Mouse (Mus musculus) lung, postnatal 10 days (tissue): ENCODE measurements around the gene Klhl20.
A peak's percentile ranks its signal among the peaks of the same experiment; 100 is the strongest.
"Not testable (repeated sequence)": the region's sequence is repeated elsewhere in the genome, so short reads cannot be mapped to it uniquely, and the experiment has no call there.

ENCODE experiments used
- DNase-seq: peaks from one replicate; pipeline ENCODE4 v3.0.0; 2021

Klhl20 gene

DNA sequence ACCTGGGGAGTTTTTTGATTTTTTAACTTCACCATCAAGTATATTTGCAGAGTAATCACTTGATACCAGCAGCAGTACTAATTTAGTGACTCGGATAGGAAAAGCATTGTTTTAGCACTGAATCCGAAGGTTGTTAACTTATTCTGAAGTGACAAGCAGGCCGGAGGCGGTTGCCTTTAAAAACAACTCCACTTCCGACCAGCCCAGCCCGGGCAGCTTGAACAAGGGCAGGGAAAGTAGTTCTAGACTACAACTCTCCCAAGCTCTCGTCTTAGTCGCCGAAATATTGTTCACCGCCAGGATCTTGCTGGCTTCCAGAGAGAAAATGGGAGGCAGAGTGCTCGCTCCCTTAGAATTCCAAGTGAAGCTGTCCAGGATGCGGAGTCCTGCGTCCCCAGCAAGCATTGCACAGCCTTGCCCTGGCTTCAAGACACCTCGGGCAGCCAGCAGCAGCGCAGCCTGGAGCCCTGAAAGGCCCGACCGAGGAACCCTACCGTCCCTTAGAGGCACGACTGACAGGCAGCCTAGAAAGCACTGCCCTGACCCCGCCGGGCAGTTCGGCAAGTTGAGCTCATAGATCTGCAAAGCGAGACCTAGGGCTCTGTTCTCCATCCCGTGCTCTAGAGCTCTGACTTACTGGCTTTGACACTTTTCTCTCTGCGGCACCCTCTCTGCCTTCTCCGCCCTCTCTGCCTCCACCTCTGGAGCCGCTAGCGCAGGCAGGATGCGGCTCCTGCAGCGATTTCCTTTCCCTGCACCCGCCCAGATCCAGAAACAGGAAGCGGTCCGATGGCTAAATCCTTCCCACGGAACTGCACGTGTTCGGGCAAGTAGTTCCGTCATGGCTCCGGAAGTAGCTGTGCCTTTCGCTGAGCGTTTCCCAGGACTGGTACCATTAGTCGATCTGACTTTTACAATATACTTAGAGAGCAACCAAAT, at the start of gene Klhl20:
TSS of gene Klhl20 (minus strand) at position 786 of the 939 bp plus-strand sequence.
- DNase-seq: peak; percentile 96

DNA sequence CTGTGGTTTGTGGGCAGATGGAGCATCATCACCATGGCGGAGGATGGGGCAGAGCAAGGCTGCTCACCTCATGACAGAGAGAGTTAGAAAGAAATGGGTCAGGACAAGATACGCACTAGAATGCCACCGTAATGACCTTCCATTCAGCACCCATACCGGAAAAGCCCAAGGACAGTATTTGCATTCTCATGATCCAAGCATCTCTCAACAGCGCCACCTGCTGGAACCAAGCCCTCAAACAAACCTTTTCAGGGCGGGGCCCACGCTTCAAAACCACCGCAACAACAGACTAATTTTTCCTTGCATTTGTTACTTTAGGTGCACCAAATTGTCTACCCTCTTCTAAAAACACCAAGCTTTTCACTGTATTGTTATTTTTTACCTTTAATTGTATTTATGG, 49.4 kb upstream of the Klhl20 start:
- peak; percentile 60 for DNase-seq

DNA sequence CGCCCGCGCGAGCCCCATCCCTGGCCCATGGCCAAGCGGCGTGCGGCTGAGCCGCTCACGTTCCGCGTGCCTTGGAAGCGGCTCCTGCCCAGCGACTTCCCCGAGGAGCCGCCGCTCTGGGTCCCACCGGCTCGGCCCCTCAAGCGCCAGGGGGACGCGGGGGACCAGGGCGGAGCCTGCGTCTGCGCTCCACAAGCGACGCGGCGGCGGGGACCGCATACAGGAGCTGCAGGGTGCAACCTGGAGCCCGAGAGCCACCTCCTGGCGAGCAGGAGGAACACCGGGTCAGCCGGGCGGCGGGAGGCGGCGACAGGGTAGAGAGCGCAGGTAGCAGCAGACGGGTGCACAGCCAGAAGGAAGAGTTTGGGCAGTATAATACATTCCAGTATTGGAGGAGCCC, 39.3 kb upstream of the Klhl20 start:
- DNase-seq: peak; percentile 76

DNA sequence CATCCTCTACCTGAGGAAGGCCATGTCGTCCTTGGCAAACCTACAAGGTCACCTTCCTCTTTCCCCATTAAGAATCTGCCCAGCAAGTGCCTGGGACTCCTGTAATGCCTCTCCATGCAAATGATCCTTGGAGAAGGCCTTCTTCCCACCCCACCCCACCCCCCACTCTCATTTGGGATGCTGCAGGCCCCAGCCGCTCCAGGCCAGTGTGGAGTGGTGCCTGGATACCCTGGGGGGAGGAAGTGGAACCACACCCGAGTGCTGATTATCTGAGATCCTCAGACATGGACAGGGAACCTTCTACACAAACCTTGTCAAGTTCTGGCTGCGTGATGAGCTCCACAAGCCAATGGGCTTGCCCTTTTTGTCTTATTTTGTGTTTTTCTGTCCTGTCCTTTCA, 29.0 kb upstream of the Klhl20 start:
- DNase-seq: no peak

DNA sequence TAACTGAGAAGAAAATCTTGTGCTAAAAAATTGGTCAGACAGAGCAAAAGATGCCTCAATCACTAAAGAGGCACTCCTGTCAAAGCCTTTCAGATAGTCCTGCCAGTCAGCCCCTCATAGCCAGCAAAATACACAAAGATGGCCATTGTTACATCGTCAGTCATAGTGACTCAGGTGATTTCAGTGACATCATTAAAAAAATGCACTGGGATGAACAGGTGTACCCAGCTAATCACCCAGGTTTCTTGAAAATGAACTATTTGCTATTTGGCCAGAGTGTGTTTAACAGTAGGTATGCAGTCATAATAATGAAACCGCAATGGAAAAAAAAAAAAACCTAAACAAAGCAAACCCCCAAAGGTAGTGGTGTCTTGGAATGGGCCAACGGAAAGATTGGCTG, 27.9 kb upstream of the Klhl20 start, which contains the start of gene Tex50:
TSS of gene Tex50 (minus strand) at position 101 of the 400 bp plus-strand sequence.
- no peak for DNase-seq

DNA sequence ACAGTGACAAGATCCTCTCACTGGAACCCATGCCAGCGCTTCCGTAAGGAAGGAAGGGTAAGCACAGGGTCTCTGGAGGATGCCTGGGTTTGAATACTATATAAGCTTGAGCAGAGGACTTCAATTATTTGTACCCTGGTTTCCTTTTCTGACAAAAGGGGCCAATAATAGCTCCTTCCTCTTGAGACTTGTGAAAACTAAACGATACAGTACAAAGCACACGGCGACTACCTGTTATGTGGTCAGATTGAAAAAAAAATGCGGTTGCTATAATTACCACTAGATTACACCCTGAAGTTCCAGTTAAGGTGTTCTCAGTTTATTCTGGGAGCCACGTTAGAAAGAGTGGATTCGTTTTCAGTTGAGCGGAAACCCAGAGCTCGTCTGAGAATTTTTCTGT, 25.2 kb upstream of the Klhl20 start:
- DNase-seq: no peak

DNA sequence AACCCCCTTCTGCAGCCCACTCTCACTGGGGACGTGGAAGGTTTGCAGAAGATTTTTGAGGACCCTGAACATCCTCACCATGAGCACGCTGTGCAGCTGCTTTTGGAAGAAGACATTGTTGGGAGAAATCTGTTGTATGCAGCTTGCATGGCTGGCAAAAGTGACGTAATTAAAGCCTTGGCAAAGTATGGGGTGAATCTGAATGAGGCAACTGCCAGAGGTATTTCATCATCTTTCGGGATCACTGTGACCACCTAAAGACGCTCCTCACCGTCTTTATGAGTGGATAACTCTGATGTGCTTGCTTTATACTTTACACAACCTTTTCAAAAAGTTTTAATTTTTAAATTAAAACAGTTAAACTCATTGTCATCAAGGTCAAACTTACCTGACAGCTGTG, 19.8 kb upstream of the Klhl20 start:
- no peak for DNase-seq

DNA sequence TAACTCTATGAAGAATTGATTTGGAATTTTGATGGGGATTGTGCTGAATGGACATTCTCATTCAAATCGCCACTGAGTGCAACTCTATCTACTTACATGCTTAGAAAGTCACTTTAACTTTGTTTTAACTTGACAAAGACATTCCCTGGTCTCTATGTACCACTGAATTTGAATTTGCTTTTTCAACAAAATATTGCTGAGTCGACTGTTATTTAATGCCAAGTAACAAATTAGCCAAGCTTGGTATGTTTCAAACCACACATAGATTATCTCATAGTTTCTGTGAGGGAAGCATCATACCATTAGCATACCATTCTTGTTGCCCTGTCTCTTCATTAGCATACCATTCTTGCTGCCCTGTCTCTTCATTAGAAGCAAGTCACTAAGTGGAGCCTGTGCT, 16.6 kb upstream of the Klhl20 start:
- DNase-seq: no peak

DNA sequence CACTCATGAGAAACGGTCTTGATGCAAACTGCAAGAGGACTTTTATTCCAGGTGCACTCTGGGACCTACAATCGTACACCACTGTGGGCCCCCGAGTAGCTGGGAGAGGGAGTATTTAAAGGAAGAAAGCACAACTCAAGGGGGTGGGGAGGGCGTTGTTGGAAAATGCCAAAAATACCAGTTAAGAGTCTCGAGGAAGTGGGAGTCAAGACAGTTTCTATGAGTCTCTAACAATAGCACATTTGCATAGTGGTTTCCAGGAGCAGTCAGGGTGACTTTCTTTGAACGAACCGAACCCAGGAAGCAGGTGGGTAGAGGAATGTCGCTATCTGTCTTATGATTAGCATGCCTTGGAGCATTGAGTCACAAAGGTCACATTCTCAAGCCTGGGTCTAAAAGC, 14.3 kb upstream of the Klhl20 start:
- not testable (repeated sequence) for DNase-seq

DNA sequence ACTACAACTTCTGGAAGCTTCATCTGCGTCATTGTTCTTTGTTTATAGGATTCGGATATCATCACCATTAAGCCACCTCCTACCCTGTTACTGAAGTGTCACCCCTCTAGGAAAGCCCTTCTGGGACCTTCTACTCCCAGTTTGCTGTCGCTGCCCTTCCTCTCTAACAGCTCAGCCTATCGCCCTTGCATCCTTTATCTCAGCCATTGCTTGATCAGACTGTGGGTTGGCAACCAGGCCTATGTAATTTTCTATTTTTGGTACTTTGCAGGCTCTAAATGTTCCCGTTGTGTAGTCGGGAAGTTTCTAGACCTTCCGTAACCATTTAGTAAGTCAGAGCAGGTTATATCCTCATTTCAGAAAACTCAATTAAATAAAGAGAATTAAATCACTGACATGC, 11.9 kb upstream of the Klhl20 start:
- DNase-seq: no peak

DNA sequence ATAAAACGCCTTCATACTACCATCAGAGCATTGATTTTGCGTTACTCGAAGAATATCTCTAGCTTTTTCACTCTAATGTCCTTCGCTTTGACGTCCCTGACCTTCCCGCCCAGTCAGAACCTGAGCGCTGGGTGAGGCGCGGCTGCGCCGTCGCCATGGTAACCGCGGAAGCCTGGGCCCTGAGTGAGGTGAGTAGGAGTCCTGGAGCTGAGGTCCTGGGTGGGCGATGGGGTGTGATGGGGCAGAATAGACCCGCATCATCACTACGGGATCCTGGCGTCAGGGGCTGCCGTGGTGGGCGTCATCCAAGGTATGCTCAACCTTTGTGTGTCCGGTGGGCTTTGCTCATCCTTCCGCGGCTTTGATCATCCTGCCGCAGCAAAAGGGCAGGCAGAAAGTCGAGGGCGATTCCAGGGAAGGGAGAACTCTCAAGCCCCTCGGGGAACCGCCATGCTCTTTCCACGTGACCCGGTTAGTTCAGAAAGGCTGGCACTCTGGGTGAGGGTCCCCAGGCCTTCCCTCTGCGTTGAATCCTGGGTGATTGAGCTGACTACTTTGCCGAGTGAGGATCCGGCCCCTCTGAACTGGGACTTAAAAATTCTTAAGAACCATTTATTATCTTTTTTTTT, 11.3 kb upstream of the Klhl20 start, which contains the start of gene Ankrd45:
TSS of gene Ankrd45 (plus strand) at position 161 of the 629 bp plus-strand sequence.
- peak; percentile 20 for DNase-seq

DNA sequence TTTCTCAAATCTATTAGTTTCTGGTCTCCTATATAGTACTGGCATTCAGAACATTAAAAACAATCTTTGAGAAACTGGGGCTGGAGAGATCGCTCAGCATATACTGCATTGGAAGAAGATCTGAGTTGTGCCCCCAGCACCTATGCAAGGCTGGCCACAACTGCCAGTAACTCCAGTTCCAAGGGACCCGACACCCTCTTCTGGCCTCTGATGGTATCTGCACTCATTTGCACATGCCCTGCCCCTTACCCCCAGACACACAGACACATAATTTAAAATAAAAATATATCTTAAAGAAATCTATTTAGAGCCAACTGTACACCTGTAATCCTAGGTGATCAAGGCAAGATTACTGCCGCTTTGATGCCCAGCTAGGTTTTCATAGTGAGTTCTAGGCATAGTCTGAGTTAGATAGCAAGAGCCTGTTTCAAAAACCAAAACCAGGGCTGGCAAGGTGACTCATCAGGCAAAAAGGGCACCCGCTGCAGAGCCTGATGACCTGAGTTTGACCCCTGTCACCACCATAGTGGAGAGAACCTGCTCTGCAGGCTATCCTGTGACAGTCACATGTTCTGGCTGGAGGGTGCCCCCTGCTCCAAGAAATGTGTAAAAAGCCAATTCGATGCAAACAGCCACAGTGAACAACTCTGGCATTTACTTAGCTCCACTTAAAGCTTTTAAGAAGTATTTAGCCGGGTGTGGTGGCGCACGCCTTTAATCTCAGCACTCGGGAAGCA, 8.9 kb upstream of the Klhl20 start:
- no peak for DNase-seq

DNA sequence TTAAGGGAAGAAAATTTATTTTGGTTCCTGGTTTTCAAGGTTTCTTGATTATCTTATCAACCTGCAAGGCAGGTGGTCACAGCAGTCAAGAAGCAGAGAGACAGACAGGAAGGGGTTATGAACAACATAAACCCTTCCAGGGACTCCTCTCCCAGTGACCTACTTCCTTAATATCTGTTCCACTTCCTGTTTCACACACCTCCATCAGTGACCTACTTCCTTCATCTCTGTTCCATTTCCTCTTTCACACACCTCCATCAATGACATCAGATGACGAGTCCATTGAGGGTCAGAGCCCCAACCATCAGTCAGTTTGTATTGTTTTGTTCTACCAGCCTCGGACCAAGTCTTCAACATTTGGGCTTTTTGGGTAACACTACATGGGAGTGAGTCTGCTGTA, 8.2 kb upstream of the Klhl20 start:
- no peak for DNase-seq

DNA sequence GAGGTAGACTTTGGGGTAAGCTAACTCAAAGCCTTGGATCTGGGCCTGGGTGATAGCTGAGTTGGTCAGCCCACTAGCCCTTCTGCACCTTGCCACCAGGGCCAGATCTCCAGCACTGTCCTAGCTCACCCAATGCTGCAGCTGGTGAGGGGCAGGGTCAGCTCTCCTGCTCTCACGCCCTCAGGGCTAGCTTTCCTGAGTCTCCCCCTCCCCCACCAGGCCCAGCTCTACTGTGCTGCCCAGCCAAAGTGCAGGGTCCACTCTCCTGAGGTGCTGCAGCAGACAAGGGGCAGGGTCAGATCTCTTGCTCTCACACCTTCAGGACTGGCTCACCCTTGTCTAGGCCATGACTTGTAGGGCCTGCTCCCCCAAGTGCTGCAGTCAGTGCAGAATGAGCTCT, 4.8 kb downstream of the Klhl20 start:
- DNase-seq: no peak

DNA sequence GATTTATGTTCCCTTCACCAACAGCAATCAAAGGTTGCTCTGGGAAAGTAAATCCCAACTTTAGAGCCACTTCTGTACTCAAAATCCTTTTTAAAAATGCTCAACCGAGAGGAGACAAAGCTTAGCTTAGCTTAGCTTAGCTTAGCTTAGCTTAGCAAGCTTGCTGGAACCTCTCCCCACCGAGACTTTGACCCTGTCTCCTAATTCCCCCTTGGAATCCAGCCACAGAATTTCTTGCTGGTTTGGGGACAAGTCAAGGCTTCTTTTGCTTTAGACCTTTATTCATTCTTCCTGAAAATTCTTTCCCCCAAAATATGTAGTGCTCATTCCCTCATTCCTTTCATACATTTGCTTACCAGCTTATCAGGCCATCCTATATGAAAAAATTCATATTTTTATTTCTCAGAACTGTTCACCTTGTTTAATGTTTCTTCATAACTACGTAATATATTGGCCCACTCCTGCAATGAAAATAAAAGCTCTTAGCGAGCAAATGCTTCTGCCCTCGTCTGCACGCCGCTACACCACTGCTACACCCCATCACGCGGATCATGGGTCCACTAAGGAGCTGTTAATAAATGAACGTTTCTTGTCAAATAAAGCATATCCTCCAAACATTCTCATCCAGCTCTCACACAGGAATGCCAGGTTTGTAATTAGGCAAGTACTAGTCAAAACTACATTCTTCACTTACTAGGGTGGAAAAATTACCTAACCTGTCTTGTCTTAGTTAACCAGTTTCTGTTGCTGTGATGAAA, 8.5 kb downstream of the Klhl20 start:
- DNase-seq: no peak

DNA sequence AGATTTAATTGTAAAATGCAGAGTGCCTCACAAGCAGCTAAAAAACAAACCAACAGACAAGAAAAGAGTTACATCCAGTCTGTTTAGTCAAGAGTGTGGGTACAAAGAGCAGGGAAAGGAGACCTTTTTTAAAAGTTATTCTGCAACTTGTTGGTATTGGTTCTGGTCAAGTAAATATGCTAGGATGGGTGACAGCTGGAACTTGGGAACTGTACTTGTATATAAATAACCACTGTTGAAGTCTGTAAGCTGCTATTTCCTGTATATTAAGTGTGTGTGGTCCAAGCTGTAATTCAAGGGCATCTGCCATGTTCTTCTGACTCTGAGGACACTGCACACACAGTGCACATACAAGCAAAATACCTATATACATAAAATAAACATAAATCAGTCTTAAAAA, 16.7 kb downstream of the Klhl20 start:
- no peak for DNase-seq

DNA sequence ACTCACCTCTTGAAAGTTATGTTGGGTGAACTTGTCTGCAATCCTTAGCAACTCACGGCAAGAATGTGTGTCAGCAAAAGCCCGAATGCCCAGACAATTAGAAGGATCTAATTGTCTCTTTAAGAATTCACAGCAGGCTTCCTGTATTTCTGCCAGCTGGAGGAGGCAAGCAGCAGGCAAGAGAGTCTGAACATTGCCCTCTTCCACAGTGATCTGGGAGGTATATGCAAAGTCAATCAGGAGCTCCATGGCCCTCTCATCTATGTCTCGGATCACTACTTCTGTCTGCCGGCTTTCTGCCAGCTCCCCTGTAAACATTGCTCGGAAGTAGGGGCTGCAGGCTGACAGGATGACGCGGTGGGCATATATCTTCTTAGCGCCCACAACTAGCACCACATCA, 22.1 kb downstream of the Klhl20 start:
- DNase-seq: no peak

DNA sequence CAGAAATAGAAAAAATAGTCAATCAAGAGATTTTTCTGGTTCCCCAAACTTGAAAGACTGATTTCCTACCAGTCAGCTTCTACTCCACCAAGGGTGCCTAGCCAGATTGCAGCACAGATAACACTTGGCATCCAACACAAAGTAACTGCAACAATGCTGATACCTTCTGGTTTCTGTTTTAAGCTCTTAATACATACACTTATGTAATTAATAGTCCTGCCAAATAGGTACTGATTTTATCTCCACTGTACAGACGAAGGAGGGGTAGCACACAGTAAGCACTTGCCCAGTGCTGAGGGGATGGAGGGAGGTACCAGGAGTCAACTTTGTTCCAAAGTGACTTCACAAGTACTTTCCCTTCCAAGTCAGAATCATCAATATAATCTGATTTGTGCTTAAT, 27.5 kb downstream of the Klhl20 start:
- DNase-seq: no peak

DNA sequence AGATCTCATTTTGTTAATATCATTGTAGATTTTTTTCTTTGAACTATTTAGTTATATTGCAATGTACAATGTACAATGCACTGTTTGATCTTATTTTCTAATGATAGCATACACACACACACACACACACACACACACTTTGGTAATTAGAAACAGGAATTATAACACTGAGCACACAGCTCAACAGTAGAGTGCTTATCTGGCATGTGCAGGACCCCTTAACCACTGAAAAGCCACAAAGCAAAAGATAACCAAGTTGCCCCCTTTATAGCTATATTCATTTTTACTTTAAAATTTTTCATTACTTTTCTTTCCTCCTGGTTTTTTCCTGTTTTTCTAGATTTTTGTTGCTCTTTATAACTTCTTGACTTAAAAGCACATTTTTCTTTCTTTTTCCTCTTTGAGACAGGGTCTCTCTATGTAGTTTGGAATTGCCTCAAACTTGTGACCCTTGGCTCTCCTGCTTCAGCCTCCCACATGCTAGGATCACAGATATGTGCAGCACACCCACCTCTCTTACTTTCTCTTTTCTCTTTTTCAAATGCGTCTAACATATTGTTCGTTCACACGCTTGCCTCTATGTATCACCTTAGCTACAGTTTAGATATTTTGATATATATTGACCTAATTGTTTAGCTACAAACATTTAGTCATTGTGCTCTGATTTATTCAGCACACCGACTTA, 31.4 kb downstream of the Klhl20 start:
- DNase-seq: no peak

DNA sequence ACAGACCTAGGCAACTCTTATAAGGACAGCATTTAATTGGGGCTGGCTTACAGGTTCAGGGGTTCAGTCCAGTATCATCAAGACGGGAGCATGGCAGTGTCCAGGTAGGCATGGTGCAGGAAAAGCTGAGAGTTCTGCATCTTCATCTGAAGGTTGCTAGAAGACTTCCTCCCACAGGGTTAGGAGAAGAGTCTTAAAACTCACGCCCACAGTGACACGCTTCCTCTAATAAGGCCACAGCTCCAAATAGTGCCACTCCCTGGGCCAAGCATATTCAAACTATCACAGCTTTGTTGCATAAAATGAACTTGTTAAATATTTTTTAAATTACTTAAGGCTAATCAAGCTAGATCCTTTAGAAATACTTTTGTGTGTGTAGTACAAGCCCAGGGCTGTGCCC, 54.1 kb downstream of the Klhl20 start:
- no peak for DNase-seq

DNA sequence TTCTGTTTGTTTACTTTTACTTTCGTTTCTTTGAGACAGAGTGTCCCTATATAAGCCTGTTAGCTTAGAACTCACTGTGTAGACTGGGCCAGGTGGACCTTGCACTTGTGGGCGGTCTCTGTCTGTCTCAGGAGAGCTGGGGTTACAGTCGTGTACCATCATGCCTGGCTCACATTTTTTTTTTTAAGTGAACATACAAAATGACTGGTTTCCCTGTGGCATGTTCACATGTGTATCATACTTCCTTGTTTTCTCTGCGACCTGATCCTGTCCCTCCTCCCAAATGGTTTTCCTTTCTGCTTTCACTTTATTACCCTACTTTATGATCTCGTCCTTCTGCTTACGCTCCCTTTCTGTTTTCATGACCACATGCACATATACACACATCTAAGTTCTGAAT, 55.1 kb downstream of the Klhl20 start:
- DNase-seq: no peak

DNA sequence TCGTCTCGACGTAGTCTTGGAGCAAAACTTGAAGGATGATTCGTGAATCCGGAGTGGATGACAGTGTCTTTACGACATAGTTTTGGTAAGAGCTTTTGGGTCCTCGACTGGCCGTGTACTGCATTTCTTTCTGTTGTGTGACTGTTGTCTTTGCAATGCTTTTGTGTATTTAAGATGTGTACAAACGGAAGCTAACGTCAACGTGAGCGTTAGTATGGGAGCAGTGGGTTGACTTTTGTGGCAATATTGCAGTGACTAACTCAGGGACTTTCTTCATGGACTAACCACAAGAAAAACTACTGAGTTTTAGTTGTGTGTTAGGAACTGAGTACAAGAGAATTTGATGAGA, 60.1 kb downstream of the Klhl20 start:
- DNase-seq: no peak
